Mouse (Mus musculus) liver, embryonic 14.5 days (tissue): Measurements from ENCODE around the gene Grm2.

ENCODE experiments used
- CTCF ChIP-seq: IDR thresholded peaks from 2 replicates; pipeline ENCODE4 v1.5.1; 2016; ENCODE audit warnings: antibody characterized with exemption, low read depth, control low read depth
- EP300 ChIP-seq: IDR thresholded peaks from 2 replicates; pipeline ENCODE4 v1.6.1; 2016; ENCODE audit warnings: antibody characterized with exemption, low read depth

- TF ChIP-seq CTCF (peak; percentile 97), EP300 (no peak)
Observed at GRCm38 (mm10) chr9:106643128-106643527, 12.8 kb downstream of the Grm2 start.
